Mouse (Mus musculus): Measurements from ENCODE around the gene Lrrtm3. TPM values are rescaled to one million over a fixed set of nuclear protein-coding genes. Genes with fewer than 3 reads are reported as not detected.

The Lrrtm3 gene
- under 1 TPM; 0.59 to 0.62 TPM for total RNA-seq (2021)
- long read RNA-seq, experiment 1, partial matches to known transcripts = 0 of 4 reads
- long read RNA-seq, experiment 1, other reads (novel, unspliced or antisense) = 4 of 4 reads
- long read RNA-seq, experiment 2, partial matches to known transcripts = 0 of 5 reads
- long read RNA-seq, experiment 2, other reads (novel, unspliced or antisense) = 5 of 5 reads

GRCm38 (mm10) chr10:64089680-64090460, at the start of gene Lrrtm3:
Gene Lrrtm3, minus strand, starts transcription at chr10:64090277.
- intact Hi-C loops (cut with DNase I) = loop anchor here (10.0 kb wide), 2 partner anchors 185 to 505 kb away; no protein-coding TSS in a partner anchor
- peak; percentile 34 to 46 for DNase-seq

- intact Hi-C loops (cut with DNase I) = no loop called here
- no peak for DNase-seq
These were observed 45.4 kb upstream of the Lrrtm3 start for GRCm38 (mm10) chr10:64135481-64135880.

- intact Hi-C loops (cut with DNase I) = no loop called here
- DNase-seq = no peak
These were observed 43.4 kb upstream of the Lrrtm3 start for GRCm38 (mm10) chr10:64133461-64133860.

- no peak for DNase-seq
- intact Hi-C loops (cut with DNase I) = no loop called here
These were observed 40.5 kb upstream of the Lrrtm3 start for GRCm38 (mm10) chr10:64130397-64131150.

- intact Hi-C loops (cut with DNase I) = no loop called here
- no peak for DNase-seq
These were observed 28.8 kb upstream of the Lrrtm3 start for GRCm38 (mm10) chr10:64118833-64119232.

GRCm38 (mm10) chr10:64115246-64115645, 25.2 kb upstream of the Lrrtm3 start:
- DNase-seq = no peak
- intact Hi-C loops (cut with DNase I) = no loop called here

- intact Hi-C loops (cut with DNase I) = no loop called here
- DNase-seq = no peak
These were observed 6.5 kb upstream of the Lrrtm3 start for GRCm38 (mm10) chr10:64096532-64096931.

- intact Hi-C loops (cut with DNase I) = loop anchor here (10.0 kb wide), 2 partner anchors 186 to 504 kb away; no protein-coding TSS in a partner anchor
- DNase-seq = no peak
These were observed 1.2 kb downstream of the Lrrtm3 start for GRCm38 (mm10) chr10:64088774-64089460.

- intact Hi-C loops (cut with DNase I) = loop anchor here (10.0 kb wide), 2 partner anchors 187 to 503 kb away; no protein-coding TSS in a partner anchor
- DNase-seq = peak in 1 of 2 experiments; percentile 15
These were observed 1.9 kb downstream of the Lrrtm3 start for GRCm38 (mm10) chr10:64087936-64088773.

- intact Hi-C loops (cut with DNase I) = loop anchor here (10.0 kb wide), 2 partner anchors 187 to 503 kb away; no protein-coding TSS in a partner anchor
- no peak for DNase-seq
These were observed 2.6 kb downstream of the Lrrtm3 start for GRCm38 (mm10) chr10:64087521-64087920.

GRCm38 (mm10) chr10:64086567-64087391, 3.3 kb downstream of the Lrrtm3 start:
- DNase-seq = no peak
- intact Hi-C loops (cut with DNase I) = loop anchor here (10.0 kb wide), 2 partner anchors 188 to 502 kb away; no protein-coding TSS in a partner anchor

- no peak for DNase-seq
- intact Hi-C loops (cut with DNase I) = loop anchor here (10.0 kb wide), 2 partner anchors 189 to 501 kb away; no protein-coding TSS in a partner anchor
These were observed 3.9 kb downstream of the Lrrtm3 start for GRCm38 (mm10) chr10:64086183-64086566.

GRCm38 (mm10) chr10:64084465-64084864, 5.6 kb downstream of the Lrrtm3 start:
- DNase-seq = peak in 1 of 2 experiments; percentile 21
- intact Hi-C loops (cut with DNase I) = loop anchor here (10.0 kb wide), 2 partner anchors 190 to 500 kb away; no protein-coding TSS in a partner anchor

GRCm38 (mm10) chr10:64083813-64084212, 6.3 kb downstream of the Lrrtm3 start:
- no peak for DNase-seq
- intact Hi-C loops (cut with DNase I) = loop anchor here (10.0 kb wide), 2 partner anchors 191 to 499 kb away; no protein-coding TSS in a partner anchor

- DNase-seq = no peak
- intact Hi-C loops (cut with DNase I) = loop anchor here (10.0 kb wide), 2 partner anchors 192 to 498 kb away; no protein-coding TSS in a partner anchor
These were observed 7.7 kb downstream of the Lrrtm3 start for GRCm38 (mm10) chr10:64082345-64082744.

- intact Hi-C loops (cut with DNase I) = no loop called here
- no peak for DNase-seq
These were observed 13.5 kb downstream of the Lrrtm3 start for GRCm38 (mm10) chr10:64076410-64077052.

- intact Hi-C loops (cut with DNase I) = no loop called here
- peak; percentile 38 to 49 for DNase-seq
These were observed 14.1 kb downstream of the Lrrtm3 start for GRCm38 (mm10) chr10:64075944-64076343.

GRCm38 (mm10) chr10:64063704-64064103, 26.4 kb downstream of the Lrrtm3 start:
- no peak for DNase-seq

More at GRCm38 (mm10) chr10:64063704-64064103, 26.4 kb downstream of the Lrrtm3 start:
- intact Hi-C loops (cut with DNase I) = no loop called here
